Mouse (Mus musculus) erythroid progenitor cell, adult 5-6 weeks (primary cell): ENCODE measurements around the gene Mrpl24. TPM values are rescaled to one million over a fixed set of nuclear protein-coding genes. Genes with fewer than 3 reads are reported as not detected.

Source experiments
- ATAC-seq: replicated peaks from 2 replicates; pipeline ENCODE4 v1.8.0; 2016; ENCODE audit warnings: moderate number of reproducible peaks, mild to moderate bottlenecking, moderate TSS enrichment, inconsistent platforms; ENCODE audit not compliant: poor library complexity, low FRiP score, severe bottlenecking
- total RNA-seq, 2 experiments: library from RNA; stranded (forward) in 1 of 2; stranded (reverse) in 1 of 2; fragments of 150-400 nt in 1 of 2; fragments of 186-747, 209-891 nt in 1 of 2; gene quantifications; 2 replicates each; pipeline versions ENCODE4 v1.2.3 to v1.2.4; 2015 to 2017; ENCODE audit warnings: low replicate concordance in 2 of 2

Mrpl24 gene
- total RNA-seq, 2 experiments from 2014 or later: 38.0 to 70.4 TPM

DNA sequence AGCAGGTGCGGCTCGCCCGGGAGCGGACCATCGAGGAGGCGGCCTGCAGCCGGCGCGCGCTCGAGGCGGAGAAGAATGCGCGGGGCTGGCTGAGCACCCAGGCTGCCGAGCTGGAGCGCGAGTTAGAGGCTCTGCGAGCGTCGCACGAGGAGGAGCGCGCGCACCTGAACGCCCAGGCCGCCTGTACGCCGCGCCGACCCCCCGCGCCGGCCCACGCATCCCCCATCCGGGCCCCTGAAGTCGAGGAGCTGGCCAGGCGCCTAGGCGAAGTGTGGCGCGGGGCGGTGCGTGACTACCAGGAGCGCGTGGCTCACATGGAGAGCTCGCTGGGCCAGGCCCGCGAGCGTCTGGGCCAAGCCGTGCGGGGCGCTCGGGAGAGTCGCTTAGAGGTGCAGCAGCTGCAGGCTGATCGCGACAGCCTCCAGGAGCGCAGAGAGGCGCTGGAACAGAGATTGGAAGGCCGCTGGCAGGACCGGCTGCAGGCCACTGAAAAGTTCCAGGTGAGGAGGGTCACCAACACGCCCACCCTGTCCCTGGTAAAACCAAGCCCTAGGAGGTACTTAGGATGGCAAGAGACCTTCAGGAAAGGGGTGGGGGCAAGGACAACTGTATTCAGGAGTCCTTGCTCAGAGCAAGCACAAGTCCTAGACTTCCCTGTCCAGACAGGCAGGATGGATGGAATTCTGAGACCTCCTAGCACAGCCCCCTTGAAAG, 52.3 kb downstream of the Mrpl24 start:
- no peak for ATAC-seq

- ATAC-seq: no peak
Measured at GRCm38 (mm10) chr3:87972203-87972664, 52.9 kb downstream of the Mrpl24 start.

DNA sequence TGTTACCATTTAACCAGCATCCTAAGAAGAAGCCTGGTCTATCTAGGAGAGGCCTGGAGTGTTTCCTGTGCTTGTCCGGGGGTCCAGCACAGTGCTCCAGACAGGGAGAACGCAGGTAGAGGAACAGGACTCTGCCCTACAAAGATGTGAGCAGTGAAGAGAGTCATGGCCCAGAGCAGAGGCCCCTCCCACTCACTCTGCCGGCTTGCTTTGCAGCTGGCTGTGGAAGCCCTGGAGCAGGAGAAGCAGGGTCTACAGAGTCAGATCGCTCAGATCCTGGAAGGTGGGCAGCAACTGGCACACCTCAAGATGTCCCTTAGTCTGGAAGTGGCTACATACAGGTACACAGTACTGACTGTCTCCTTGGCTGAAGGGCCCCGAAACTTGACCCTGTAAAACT, 53.5 kb downstream of the Mrpl24 start:
- no peak for ATAC-seq

Other genes with a start within 250 kb of the Mrpl24 start
- not detected in 2 replicates for gene Lrrc71, start 170.9 kb upstream of the Mrpl24 start, total RNA-seq (2015; ENCODE audit: low replicate concordance)
- gene Lrrc71, start 170.9 kb upstream of the Mrpl24 start, total RNA-seq (2017; ENCODE audit: low replicate concordance): not detected in 2 replicates
- not detected in 2 replicates for gene Ntrk1, start 124.3 kb upstream of the Mrpl24 start, total RNA-seq (2015; ENCODE audit: low replicate concordance)
- not detected in 2 replicates for gene Ntrk1, start 124.3 kb upstream of the Mrpl24 start, total RNA-seq (2017; ENCODE audit: low replicate concordance)
- gene Insrr, start 122.6 kb upstream of the Mrpl24 start, total RNA-seq (2015; ENCODE audit: low replicate concordance): not detected in 2 replicates
- not detected in 2 replicates for gene Insrr, start 122.6 kb upstream of the Mrpl24 start, total RNA-seq (2017; ENCODE audit: low replicate concordance)
- gene Pear1, start 95.2 kb upstream of the Mrpl24 start, total RNA-seq (2015; ENCODE audit: low replicate concordance): 1.3 TPM in 1 of 2 replicates, not detected in the other
- 0.98 and 1.0 TPM in 2 replicates for gene Pear1, start 95.2 kb upstream of the Mrpl24 start, total RNA-seq (2017; ENCODE audit: low replicate concordance)
- gene Sh2d2a, start 72.8 kb upstream of the Mrpl24 start, total RNA-seq (2015; ENCODE audit: low replicate concordance): 1.3 and 1.4 TPM in 2 replicates
- gene Sh2d2a, start 72.8 kb upstream of the Mrpl24 start, total RNA-seq (2017; ENCODE audit: low replicate concordance): 0.51 and 0.83 TPM in 2 replicates
- 12.6 and 17.7 TPM in 2 replicates for gene Prcc, start 33.9 kb upstream of the Mrpl24 start, total RNA-seq (2015; ENCODE audit: low replicate concordance)
- 12.0 and 13.2 TPM in 2 replicates for gene Prcc, start 33.9 kb upstream of the Mrpl24 start, total RNA-seq (2017; ENCODE audit: low replicate concordance)
- gene Hdgf, start 13.2 kb upstream of the Mrpl24 start, total RNA-seq (2015; ENCODE audit: low replicate concordance): 255 and 262 TPM in 2 replicates
- gene Hdgf, start 13.2 kb upstream of the Mrpl24 start, total RNA-seq (2017; ENCODE audit: low replicate concordance): 349 and 393 TPM in 2 replicates
- 13.3 and 16.8 TPM in 2 replicates for gene Isg20l2, start 10.8 kb downstream of the Mrpl24 start, total RNA-seq (2015; ENCODE audit: low replicate concordance)
- gene Isg20l2, start 10.8 kb downstream of the Mrpl24 start, total RNA-seq (2017; ENCODE audit: low replicate concordance): 11.6 and 11.7 TPM in 2 replicates
- gene Rrnad1, start 11.2 kb downstream of the Mrpl24 start, total RNA-seq (2015; ENCODE audit: low replicate concordance): 2.5 and 5.0 TPM in 2 replicates
- 4.9 and 5.3 TPM in 2 replicates for gene Rrnad1, start 11.2 kb downstream of the Mrpl24 start, total RNA-seq (2017; ENCODE audit: low replicate concordance)
- gene Crabp2, start 29.2 kb downstream of the Mrpl24 start, total RNA-seq (2015; ENCODE audit: low replicate concordance): not detected in 2 replicates
- not detected in 2 replicates for gene Crabp2, start 29.2 kb downstream of the Mrpl24 start, total RNA-seq (2017; ENCODE audit: low replicate concordance)
- gene Nes, start 51.6 kb downstream of the Mrpl24 start, total RNA-seq (2015; ENCODE audit: low replicate concordance): not detected in 2 replicates
- not detected in 2 replicates for gene Nes, start 51.6 kb downstream of the Mrpl24 start, total RNA-seq (2017; ENCODE audit: low replicate concordance)
- not detected in 2 replicates for gene Bcan, start 80.7 kb downstream of the Mrpl24 start, total RNA-seq (2015; ENCODE audit: low replicate concordance)
- not detected in 2 replicates for gene Bcan, start 80.7 kb downstream of the Mrpl24 start, total RNA-seq (2017; ENCODE audit: low replicate concordance)
- gene Hapln2, start 108.1 kb downstream of the Mrpl24 start, total RNA-seq (2015; ENCODE audit: low replicate concordance): not detected in 2 replicates
- not detected in 2 replicates for gene Hapln2, start 108.1 kb downstream of the Mrpl24 start, total RNA-seq (2017; ENCODE audit: low replicate concordance)
- gene Gpatch4, start 123.6 kb downstream of the Mrpl24 start, total RNA-seq (2015; ENCODE audit: low replicate concordance): 3.6 and 8.4 TPM in 2 replicates
- 3.6 and 5.4 TPM in 2 replicates for gene Gpatch4, start 123.6 kb downstream of the Mrpl24 start, total RNA-seq (2017; ENCODE audit: low replicate concordance)
- gene Naxe, start 139.0 kb downstream of the Mrpl24 start, total RNA-seq (2015; ENCODE audit: low replicate concordance): 11.9 and 12.2 TPM in 2 replicates
- gene Naxe, start 139.0 kb downstream of the Mrpl24 start, total RNA-seq (2017; ENCODE audit: low replicate concordance): 5.5 and 7.6 TPM in 2 replicates
- not detected in 2 replicates for gene Ttc24, start 158.8 kb downstream of the Mrpl24 start, total RNA-seq (2015; ENCODE audit: low replicate concordance)
- not detected in 2 replicates for gene Ttc24, start 158.8 kb downstream of the Mrpl24 start, total RNA-seq (2017; ENCODE audit: low replicate concordance)
- 29.8 and 31.4 TPM in 2 replicates for gene Iqgap3, start 162.5 kb downstream of the Mrpl24 start, total RNA-seq (2015; ENCODE audit: low replicate concordance)
- 56.3 and 60.7 TPM in 2 replicates for gene Iqgap3, start 162.5 kb downstream of the Mrpl24 start, total RNA-seq (2017; ENCODE audit: low replicate concordance)
- gene Mef2d, start 222.9 kb downstream of the Mrpl24 start, total RNA-seq (2015; ENCODE audit: low replicate concordance): 36.9 and 37.8 TPM in 2 replicates
- 15.3 and 16.9 TPM in 2 replicates for gene Mef2d, start 222.9 kb downstream of the Mrpl24 start, total RNA-seq (2017; ENCODE audit: low replicate concordance)